Mouse (Mus musculus) frontal cortex, adult 2 months (tissue): ENCODE measurements at regions not wholly inside any gene's neighbourhood (a gene's known extent, or its start where the extent isn't known, plus 50 kb on each side); places are given as distances from the start of the nearest gene placed in this dataset.
A peak's percentile ranks its signal among the peaks of the same experiment; 100 is the strongest.

Experiments
- DNase-seq, 2 experiments: peaks; one replicate each; pipeline ENCODE4 v3.0.0; 2022; ENCODE audit warnings: low spot score in 1 of 2; ENCODE audit errors: extremely low spot score in 1 of 2

DNA sequence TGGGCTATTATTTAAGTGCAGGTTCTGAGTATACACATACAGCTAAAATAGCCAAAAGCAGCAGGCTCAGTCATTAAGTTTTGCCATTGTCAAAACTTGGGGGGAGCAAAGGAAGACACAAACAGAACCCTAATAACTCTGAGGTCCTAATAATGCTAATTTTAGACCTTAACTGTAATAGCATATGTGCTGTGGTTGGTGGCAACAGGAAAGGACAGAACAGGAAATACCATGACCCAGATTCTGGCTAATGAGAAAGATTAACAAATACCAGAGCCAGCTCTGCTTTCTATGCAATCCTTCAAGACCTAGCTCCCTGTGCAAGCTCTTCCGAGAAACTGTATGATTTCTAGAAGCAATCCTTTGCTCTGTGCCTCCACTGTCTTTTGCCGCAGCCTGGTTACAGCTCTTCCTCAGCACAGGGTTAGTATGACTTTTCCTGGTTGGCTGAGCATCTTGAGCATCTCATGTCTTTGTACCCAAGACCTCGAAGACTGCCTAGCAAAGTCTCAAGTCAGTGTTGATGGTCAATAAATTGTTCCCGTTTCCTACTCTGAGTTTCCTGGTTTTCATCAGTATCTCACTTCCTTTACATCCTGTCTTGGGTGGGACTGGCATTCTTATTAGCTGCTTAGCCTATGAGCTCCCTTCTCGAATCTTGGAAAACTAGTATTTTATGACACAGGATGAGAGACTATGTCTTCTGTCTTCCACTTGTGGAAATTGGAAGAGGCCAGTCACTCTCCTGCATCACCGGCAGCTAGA, 49.9 kb upstream of the Eed start:
- DNase-seq = no peak

DNA sequence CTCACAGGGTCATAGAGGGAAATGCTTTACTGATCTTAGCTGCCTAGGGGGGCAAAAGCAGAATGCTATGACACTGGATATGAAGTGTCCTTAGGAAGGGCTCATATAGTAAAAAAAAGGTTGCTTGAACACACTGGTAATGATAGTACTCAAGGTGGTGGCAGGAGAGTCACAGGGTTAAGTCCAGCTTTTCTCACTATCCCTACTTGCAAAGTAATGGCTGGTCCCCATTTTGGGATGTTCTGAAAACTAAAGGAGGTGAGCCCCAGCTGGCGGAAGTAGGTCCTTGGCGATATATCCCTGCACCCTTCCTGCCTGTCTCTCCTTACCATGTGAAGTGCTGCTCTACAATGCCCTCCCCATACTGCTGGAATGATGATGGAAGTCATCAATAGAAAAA, 52.3 kb upstream of the Eed start:
- no peak for DNase-seq

DNA sequence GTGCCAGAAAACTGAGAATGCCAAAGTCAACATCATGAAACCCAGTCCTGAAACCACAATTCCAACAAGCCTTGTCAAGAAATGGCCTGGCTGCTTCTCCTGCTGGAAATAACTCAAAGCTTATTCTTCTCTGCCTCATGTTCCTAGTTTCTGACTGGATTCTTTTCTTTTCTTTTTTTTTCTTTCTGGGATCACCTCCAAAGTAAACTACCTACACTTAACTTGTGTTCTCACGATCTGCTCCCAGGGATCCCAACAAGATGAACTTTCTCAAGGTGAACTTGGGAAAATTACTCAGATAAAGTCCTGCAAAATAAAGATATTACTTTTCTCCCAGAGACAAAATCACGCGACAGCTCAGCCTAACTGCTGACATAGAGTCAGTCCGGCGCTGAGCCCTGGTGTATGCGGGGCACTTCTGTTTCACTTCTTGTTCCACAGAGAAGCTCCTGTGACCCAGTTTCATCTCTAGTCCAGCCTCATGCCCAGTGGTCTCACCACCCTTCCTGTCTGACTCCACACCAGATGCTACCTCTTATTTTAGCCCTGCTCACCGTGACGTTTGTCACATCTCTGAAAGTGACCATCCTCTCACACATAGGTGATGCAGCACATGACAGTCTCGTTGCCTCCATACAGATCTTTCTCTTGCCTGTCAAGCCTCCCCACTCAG, 53.0 kb upstream of the Eed start:
- DNase-seq = no peak

DNA sequence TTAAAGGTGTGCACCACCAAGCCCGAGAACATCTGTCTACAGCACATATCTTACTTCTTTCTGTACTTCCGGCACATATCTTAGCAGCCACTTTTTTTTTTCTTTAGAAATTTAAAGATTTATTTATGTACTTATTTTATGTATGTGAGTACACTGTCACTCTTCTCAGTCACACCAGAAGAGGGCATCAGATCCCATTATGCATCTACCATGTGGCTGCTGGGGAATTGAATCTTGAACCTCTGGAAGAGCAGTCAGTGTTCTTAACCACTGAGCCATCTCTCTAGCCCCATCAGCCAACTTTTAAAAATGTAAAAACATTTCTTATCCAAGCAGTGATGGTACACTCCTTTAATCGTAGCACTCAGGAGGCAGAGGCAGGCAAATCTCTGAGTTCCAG, 53.7 kb upstream of the Eed start:
- DNase-seq = no peak

DNA sequence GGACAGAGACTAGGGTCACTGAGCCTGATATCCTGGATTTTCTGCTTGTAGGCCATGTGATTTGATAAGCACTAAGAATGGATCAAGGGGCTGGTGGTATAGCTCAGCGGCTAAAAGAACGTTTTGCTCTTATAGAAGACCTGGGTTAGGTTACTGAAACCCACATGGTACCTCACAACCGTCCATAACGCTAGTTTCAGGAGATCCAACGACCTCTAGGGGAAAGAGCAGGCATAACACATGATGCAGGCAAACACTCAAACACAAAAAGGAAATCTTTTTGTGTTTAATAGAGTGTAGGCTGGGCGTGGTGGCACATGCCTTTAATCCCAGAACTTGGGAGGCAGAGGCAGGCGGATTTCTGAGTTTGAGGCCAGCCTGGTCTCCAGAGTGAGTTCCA, 54.6 kb upstream of the Eed start:
- no peak for DNase-seq

DNA sequence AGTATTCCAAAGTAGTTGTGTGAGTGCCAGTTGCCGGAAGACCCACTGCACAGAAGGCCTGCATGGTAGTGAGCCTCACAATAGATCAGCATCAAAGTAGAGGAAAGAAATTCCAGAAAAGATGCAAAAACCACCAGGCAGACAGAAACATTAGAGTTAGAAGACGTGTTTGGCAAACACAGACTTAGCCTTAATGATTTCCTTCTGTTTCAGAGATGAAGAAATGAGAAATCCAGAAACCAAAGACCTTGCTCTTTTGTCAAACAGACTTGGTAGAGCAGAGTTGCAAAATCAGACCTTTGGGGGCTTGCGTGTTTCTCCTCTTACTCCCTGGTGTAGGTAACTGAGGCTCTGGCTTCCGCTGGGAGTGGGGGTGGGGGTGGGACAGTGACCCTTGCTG, 57.0 kb upstream of the Eed start:
- no peak for DNase-seq

DNA sequence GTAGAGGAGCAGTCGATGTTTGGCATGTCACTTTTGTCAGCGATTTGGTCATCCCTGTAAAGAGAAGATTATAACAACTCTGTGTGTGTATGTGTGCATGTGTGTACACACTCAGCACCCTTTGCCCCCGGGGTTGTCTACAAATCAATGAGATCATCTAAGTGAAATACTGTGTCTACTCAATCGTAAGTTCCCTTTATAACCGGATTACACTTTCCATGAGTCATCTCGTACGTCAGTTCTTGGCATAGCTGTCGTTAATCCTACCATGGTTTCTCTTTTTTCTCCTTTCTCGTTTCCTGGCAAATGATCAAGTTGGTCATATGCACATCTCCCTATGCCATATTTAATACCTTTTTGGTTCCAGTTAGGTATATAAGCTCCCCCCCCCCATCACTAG, 58.7 kb upstream of the Eed start:
- DNase-seq = peak in 1 of 2 experiments; percentile 47

DNA sequence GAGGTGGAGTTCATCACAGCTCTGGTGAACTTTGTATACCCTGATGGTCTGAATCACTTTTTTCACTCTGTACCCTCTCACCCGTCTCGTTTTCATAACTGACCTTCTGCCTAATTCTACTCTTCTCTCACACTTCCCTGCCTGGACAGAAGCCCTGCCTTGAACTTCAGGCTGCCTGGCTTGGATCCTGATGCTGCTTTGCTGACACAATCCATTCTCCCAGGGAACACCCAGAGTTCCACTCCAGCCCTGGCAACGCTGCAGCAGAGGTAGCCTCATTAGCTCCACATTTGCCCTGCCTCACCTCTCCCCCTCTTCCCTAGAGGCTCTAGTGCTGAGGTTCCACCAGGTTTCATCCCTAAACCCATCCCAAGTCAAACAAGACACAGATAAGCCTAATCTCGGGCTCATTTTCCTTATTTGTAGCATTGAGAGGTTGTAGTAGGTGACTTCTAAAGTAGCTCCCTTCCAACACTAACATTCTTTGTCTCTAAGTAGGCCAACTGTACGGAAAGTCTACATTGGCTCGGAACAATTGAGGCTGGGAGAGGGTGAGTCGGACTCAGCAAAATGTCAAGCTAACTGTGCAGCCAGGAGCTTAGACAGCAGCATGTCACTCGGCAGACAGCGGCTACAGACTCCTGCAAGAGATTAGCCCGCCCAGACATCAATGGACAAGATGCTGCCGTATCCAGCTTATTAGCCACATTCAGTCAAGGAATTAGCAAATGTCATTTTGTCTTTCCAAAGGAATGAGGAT, 60.0 kb upstream of the Eed start:
- DNase-seq = no peak

DNA sequence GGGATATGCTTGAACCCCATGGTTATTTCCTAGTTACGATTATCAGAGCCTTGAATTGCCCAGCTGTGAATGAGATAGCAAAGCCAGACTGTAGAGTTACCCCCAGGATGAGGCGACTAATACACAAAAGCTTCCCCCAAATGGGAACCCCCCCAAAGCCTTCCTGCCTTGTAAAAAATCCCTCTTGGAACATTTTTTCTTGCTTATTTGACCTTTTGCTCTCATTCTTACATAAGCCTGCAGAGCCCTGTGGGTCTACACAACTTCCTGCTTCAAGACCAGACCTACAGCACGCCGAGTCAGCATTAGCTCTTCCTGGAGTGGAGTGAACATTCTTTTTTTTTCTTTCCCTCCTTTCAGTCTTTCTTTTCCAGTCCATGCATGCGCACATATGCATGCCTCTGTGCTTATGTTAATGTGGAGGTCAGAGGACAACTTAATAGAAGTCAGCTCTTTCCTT, 60.8 kb upstream of the Eed start:
- DNase-seq = no peak

DNA sequence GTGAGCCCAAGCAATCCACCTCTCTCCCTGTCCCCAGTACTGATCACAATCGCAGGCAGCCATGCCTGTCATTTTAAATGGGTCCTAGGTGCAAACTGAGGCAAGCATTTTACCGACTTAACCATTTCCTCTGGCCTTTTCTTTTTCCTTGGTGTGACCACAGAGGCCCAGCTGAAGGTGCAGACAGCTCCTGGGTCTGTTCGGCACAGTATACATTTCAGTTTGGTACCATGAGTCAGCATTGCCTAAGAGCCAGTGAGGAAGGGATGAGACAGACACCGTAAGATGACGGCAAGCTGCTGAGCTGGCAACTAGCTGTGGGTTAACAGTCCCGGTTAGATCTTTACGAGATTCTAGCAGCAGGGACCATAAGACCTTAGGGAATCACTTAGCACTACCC, 61.6 kb upstream of the Eed start:
- DNase-seq = no peak

DNA sequence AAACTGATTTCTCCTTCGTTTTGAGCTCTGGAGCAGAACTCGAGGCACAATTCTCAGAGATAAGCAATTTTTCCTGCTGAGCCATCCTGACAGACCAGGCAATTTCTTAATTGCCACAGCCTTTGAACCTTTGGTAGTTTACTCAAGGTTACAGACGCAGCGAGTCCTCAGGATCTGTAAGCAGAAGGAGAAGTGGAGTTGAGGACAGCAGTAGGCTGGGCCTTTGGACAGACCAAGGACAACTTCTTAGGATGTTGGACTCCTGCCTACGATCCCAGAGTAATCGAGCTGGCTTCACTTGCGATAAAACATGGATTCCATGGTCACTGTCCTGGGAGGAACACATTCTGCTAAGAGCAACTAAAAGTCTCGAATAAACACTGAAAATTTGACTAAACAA, 62.7 kb upstream of the Eed start:
- DNase-seq = no peak

DNA sequence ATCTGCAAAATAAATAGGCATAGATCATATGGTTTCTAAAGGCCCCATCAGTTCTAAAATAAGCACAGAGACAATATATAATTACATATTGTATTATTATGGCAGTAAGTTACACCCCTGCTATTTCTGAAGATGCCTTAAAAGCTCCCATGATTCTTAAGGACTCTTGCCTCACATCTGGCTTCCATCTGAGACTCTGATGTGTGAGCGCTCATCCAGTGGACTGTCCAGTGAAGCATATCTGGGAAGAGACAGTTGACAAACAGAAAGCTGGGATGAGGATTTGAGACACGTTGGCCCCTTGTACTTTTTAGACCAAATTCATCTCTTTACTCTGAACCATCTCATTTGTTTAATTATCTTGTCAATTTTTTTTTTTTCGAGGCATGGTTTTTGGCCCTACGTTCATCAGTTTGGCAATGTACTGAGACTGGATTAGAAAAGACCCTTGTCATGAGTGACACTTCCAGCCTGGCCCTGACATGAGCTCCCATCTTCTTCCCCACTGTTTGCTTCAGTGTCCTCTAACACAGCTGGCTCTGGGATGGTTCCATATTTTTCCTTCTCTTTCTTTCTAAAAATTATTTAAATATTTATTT, 63.4 kb upstream of the Eed start:
- no peak for DNase-seq

DNA sequence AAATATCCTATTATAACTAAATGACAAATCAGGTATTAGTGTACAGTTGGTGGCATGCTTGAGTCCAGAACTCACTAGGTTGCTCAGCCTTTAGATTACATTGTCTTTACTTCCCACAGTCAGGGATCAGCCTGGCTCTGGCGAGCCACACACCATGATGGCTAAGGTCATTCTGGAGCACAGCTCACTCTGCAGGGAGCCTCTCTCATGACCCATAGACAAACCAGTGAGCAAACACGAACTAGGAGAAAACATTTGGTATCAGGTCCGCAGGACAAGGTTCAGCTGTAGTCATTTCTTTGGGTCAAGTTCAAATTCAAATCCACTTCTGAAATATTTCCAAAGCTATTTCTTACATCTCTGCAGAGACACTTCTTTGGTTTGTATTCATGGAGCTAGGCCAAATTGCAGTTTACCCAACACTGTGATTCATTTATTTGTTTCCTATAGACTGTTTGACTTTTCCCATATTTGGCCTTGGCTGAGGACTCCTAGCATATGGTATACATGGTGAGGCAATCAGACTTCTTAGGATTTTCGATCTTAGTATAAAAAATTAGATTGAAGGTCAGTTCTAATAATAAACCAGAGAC, 64.5 kb upstream of the Eed start:
- DNase-seq = no peak

DNA sequence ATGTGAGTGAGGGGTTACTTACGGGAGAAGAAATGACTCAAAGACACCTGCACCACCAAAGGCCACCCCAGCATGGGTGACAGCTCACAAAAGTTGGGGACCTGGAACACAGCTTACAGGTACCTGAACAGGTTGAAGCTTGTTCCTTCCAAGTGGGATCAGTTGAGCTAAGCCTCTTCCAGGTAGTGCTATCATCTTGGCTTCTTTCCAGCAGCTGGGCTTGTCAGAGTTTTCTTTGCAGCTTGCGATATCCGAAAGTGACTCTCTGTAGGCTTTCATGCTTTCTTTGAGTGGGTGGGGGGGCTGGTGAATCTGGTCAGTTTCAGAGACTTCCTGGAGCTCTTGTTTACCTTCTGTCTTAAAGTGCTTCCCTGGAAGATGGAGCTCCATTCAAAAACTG, 65.4 kb upstream of the Eed start:
- DNase-seq = no peak

DNA sequence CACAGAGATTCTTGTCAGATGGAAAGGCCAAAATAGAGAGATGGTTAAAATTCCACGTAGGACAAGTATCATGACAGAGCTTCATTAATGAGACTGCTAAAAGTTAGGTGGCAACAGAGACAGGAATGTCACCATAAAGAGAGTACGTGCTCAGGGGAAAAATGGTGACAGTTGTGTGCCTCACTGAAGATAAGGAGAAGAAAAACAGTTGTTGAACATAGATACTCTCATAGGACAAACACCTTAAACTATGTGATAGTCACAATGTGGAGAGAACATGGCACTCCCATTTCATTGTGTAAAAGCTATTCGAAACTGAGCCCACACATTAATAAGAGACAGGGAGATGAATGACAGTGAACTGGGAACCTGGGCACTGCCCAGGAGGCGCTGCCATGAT, 66.1 kb upstream of the Eed start:
- DNase-seq = no peak

DNA sequence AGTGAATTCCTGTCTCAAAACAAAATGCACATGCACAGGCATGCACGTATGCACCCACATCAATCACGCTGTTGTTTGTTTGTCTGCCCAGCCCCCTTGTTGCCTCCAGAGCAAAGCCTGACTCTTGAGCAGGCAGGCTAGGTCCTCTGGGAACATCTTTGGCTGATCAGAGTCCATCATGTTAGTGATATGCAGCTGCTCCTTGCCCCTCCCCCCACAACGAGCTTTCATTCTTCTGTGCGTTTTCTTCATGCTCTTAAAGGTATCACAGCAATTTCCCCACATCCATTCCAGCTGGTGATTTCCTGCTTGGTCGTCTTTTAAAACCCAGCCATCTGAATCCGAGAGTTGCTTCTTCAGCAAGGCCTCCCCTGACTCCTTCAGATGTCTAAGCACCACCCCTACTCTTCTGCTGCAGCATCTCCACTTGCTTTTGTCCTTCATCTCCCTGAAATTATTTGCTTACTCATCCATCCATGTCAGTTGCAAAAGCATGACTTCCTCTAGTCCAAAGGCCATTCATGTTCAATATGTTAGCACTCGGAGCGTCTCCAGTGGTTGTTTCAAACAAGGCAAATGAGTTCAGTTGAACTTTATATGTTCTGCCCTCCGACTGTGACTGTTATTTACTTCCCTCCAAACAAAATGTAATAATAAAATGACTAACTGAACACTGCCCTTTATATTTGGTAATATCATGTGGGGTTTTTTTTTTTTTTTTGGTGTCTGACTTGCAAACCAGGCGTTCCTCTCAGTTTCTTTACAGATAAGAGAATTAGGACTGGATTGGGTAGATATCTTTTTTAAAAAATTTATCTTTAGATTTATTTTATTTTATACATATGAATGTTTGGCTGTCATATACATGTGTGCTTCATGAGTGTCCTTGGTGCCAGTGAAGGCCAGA, 67.9 kb upstream of the Eed start:
- no peak for DNase-seq

DNA sequence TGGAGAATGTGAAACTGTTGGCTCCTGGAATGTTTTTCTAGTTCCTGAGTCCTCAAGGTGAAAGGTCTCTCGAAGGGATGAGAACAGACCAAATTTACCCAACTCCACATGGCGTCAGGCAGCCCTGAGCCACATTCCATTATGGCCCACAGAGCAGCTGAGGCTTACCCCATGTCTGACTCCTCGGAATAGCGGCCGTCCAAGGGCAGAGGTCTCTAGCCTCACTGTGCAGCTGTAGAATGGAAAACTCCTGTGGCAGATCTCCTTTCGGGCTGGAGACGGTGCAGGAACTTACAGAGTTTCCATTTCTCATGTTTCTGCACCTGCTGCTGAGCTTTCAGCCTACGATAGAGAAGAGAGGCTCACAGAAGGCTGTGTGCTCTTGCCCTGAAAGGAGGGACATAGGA, 69.1 kb upstream of the Eed start:
- no peak for DNase-seq

DNA sequence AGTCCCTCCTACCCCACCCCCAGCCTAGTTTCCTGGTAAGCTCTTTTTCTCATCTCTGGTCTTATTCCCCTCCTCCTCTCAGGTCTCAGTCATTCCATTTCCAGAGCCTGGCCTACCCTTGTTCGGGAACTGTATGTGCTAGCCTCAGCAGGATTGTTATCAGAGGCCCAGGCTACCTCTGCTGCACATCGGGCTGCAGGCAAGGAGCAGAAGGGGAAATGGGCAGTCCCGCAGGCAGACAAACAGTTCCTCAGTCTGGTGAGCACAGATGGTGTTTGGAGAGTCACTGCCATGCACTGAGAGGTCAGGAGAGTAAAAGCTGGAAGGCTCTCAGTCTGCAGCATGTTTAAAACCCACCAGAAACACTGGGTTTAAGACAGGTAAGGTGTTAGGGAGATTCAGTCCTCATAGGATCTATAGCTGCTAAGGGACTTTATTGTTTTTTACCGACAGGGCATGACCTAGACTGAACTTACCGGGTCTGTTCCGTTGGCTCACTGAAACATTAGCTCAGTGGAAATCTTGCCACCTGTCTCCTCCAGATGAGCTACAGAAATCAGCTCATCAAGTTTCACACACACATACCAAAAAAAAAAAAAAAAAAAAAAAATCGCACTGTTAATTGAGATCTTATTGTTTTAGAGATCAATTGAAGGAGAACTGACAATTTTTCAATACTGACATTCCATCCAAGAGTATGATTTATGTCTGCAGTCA, 74.2 kb upstream of the Eed start:
- no peak for DNase-seq

DNA sequence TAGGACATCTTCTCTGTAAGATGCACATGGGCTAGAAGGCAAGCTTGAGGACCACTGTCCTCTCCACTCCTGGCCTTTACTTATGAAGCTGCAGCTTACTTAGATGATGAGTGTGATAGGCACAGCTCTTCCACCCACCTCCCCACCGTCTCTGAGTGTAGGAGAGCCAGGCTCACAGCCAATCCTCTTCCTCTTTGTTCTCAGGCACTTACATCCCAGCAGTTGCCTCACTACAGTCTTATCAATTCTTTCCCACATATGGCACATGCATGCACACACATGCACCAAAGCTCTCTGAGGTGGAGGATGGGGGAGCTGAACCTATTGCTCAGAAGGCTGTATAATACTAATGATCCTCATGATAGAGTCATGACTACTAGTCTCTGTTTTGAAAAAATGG, 72.1 kb upstream of the Picalm start:
- DNase-seq = no peak
